Mouse (Mus musculus): ENCODE data around the gene Arhgef9.

The Arhgef9 gene

GRCm38 (mm10) chrX:95196104-95196919 is at the start of gene Arhgef9:
Gene Arhgef9, minus strand, starts transcription at chrX:95196856.
- peak; percentile 14 for DNase-seq

GRCm38 (mm10) chrX:95238896-95239295 is 42.2 kb upstream of the Arhgef9 start:
- DNase-seq = no peak

- DNase-seq = no peak
Measured at GRCm38 (mm10) chrX:95195363-95196103, 1.1 kb downstream of the Arhgef9 start.

- DNase-seq = peak; percentile 56
Measured at GRCm38 (mm10) chrX:95175978-95176377, 20.7 kb downstream of the Arhgef9 start.

GRCm38 (mm10) chrX:95166317-95166716 is 30.3 kb downstream of the Arhgef9 start:
- DNase-seq = peak; percentile 91

GRCm38 (mm10) chrX:95165671-95166127 is 31.0 kb downstream of the Arhgef9 start:
- DNase-seq = peak; percentile 2

- DNase-seq = no peak
Measured at GRCm38 (mm10) chrX:95164140-95164539, 32.5 kb downstream of the Arhgef9 start.

GRCm38 (mm10) chrX:95163452-95163851 is 33.2 kb downstream of the Arhgef9 start:
- no peak for DNase-seq

- DNase-seq = no peak
Measured at GRCm38 (mm10) chrX:95156833-95157386, 39.7 kb downstream of the Arhgef9 start.

GRCm38 (mm10) chrX:95138636-95139035 is 58.0 kb downstream of the Arhgef9 start:
- DNase-seq = no peak

GRCm38 (mm10) chrX:95133502-95133901 is 63.2 kb downstream of the Arhgef9 start:
- DNase-seq = no peak

GRCm38 (mm10) chrX:95132996-95133395 is 63.7 kb downstream of the Arhgef9 start:
- no peak for DNase-seq

GRCm38 (mm10) chrX:95131783-95132182 is 64.9 kb downstream of the Arhgef9 start:
- no peak for DNase-seq

GRCm38 (mm10) chrX:95123462-95123861 is 73.2 kb downstream of the Arhgef9 start:
- DNase-seq = no peak

- DNase-seq = no peak
Measured at GRCm38 (mm10) chrX:95104361-95104760, 92.3 kb downstream of the Arhgef9 start.

- DNase-seq = no peak
Measured at GRCm38 (mm10) chrX:95087674-95088073, 109.0 kb downstream of the Arhgef9 start.

GRCm38 (mm10) chrX:95077013-95077699 is 119.5 kb downstream of the Arhgef9 start:
- no peak for DNase-seq

- no peak for DNase-seq
Measured at GRCm38 (mm10) chrX:95027907-95028306, 168.7 kb downstream of the Arhgef9 start.

- peak; percentile 81 for DNase-seq
Measured at GRCm38 (mm10) chrX:95026361-95026892, 170.2 kb downstream of the Arhgef9 start, which contains the start of gene Spin4. Gene Spin4, minus strand, starts transcription at chrX:95026682.

GRCm38 (mm10) chrX:95025779-95026360 is 170.8 kb downstream of the Arhgef9 start:
- DNase-seq = peak; percentile 10

- peak; percentile 32 for DNase-seq
Measured at GRCm38 (mm10) chrX:95012033-95012432, 184.6 kb downstream of the Arhgef9 start.

Data from kidney, postnatal 14 days (tissue).